Mouse (Mus musculus): ENCODE data around the gene Nodal. TPM values are rescaled to one million over a fixed set of nuclear protein-coding genes. Genes with fewer than 3 reads are reported as not detected.

Gene Nodal
- total RNA-seq (2021), result not detected
- long read RNA-seq, experiment 1, result 0 reads
- long read RNA-seq, experiment 2, result 0 reads

- no peak for DNase-seq
Measured at GRCm38 (mm10) chr10:61417672-61418071, at the start of gene Nodal. Gene Nodal (plus strand): TSS chr10:61417972.

GRCm38 (mm10) chr10:61369755-61370154, 48.0 kb upstream of the Nodal start:
- no peak for DNase-seq

GRCm38 (mm10) chr10:61370273-61370979, 47.3 kb upstream of the Nodal start:
- DNase-seq, result peak; percentile 59 to 72

- DNase-seq, result no peak
Measured at GRCm38 (mm10) chr10:61371884-61372584, 45.7 kb upstream of the Nodal start.

GRCm38 (mm10) chr10:61372585-61372923, 45.2 kb upstream of the Nodal start:
- no peak for DNase-seq

GRCm38 (mm10) chr10:61374076-61374475, 43.7 kb upstream of the Nodal start:
- DNase-seq, result peak; percentile 55 to 79

- no peak for DNase-seq
Measured at GRCm38 (mm10) chr10:61374771-61375481, 42.8 kb upstream of the Nodal start.

GRCm38 (mm10) chr10:61378050-61378449, 39.7 kb upstream of the Nodal start:
- peak in 1 of 2 experiments; percentile 45 for DNase-seq

- DNase-seq, result no peak
Measured at GRCm38 (mm10) chr10:61378698-61379097, 39.1 kb upstream of the Nodal start.

GRCm38 (mm10) chr10:61379340-61380040, 38.3 kb upstream of the Nodal start:
- no peak for DNase-seq

GRCm38 (mm10) chr10:61380186-61380585, 37.6 kb upstream of the Nodal start:
- peak; percentile 44 to 57 for DNase-seq

GRCm38 (mm10) chr10:61381823-61382222, 35.9 kb upstream of the Nodal start:
- no peak for DNase-seq

GRCm38 (mm10) chr10:61382281-61382731, 35.5 kb upstream of the Nodal start:
- DNase-seq, result peak in 1 of 2 experiments; percentile 37

GRCm38 (mm10) chr10:61383021-61383714, 34.6 kb upstream of the Nodal start, which contains the start of gene Pald1:
Gene Pald1 (minus strand): TSS chr10:61383530.
- peak; percentile 87 to 92 for DNase-seq

GRCm38 (mm10) chr10:61383715-61384047, 34.1 kb upstream of the Nodal start:
- no peak for DNase-seq

GRCm38 (mm10) chr10:61385174-61385573, 32.6 kb upstream of the Nodal start:
- DNase-seq, result no peak

GRCm38 (mm10) chr10:61386284-61386683, 31.5 kb upstream of the Nodal start:
- DNase-seq, result no peak

- DNase-seq, result no peak
Measured at GRCm38 (mm10) chr10:61389020-61389419, 28.8 kb upstream of the Nodal start.

GRCm38 (mm10) chr10:61390148-61390547, 27.6 kb upstream of the Nodal start:
- no peak for DNase-seq

- DNase-seq, result no peak
Measured at GRCm38 (mm10) chr10:61392584-61392983, 25.2 kb upstream of the Nodal start.

- DNase-seq, result peak; percentile 30 to 45
Measured at GRCm38 (mm10) chr10:61394476-61395136, 23.2 kb upstream of the Nodal start.
